Mouse (Mus musculus) heart, adult 2 months (tissue): Measurements from ENCODE around the gene Vsig10. TPM values are rescaled to one million over a fixed set of nuclear protein-coding genes. Genes with fewer than 3 reads are reported as not detected.

Experiments used
- DNase-seq, 2 experiments: peaks; one replicate each; pipeline ENCODE4 v3.0.0; 2021
- H3K27ac ChIP-seq: fragments of 200-600 bp; 2 replicates; pipeline ENCODE4 v1.8.1; 2022
- H3K27me3 ChIP-seq: fragments of 200-500 bp; 2 replicates; pipeline ENCODE4 v1.6.1; 2012; ENCODE audit warnings: mild to moderate bottlenecking, low read length, inconsistent platforms, mixed read lengths; ENCODE audit not compliant: control insufficient read depth, insufficient read depth
- H3K36me3 ChIP-seq: fragments of 200-500 bp; 2 replicates; pipeline ENCODE4 v1.6.1; 2012; ENCODE audit warnings: low read length, inconsistent platforms; ENCODE audit not compliant: control insufficient read depth, insufficient read depth
- H3K4me1 ChIP-seq: fragments of 200-500 bp; 2 replicates; pipeline ENCODE4 v1.6.1; 2011; ENCODE audit warnings: low read length; ENCODE audit not compliant: control insufficient read depth, insufficient read depth
- H3K4me3 ChIP-seq: fragments of 200-600 bp; 2 replicates; pipeline ENCODE4 v1.8.1; 2022
- H3K79me2 ChIP-seq: fragments of 200-500 bp; replicated peaks from 2 replicates; pipeline ENCODE4 v1.6.1; 2012; ENCODE audit warnings: mild to moderate bottlenecking, inconsistent platforms, low read length, moderate library complexity, mixed read lengths; ENCODE audit not compliant: control insufficient read depth, insufficient read depth
- H3K9ac ChIP-seq: fragments of 200-500 bp; 2 replicates; pipeline ENCODE4 v1.6.1; 2012; ENCODE audit warnings: low read depth, mild to moderate bottlenecking, control low read depth, inconsistent platforms, low read length, mixed read lengths
- CTCF ChIP-seq: fragments of 200-600 bp; IDR thresholded peaks from 2 replicates; pipeline ENCODE4 v1.8.1; 2022; ENCODE audit warnings: antibody characterized with exemption, mild to moderate bottlenecking, moderate library complexity
- EP300 ChIP-seq: fragments of 200-500 bp; IDR thresholded peaks from 2 replicates; pipeline ENCODE4 v1.6.1; 2011; ENCODE audit warnings: low read depth, low read length, control low read depth; ENCODE audit not compliant: insufficient read depth
- POLR2A ChIP-seq: fragments of 200-500 bp; IDR thresholded peaks from 2 replicates; pipeline ENCODE4 v1.6.1; 2011; ENCODE audit warnings: mild to moderate bottlenecking, low read depth, low read length, control low read depth; ENCODE audit not compliant: insufficient read depth
- WGBS: fragments of 180-500 bp; shearing (Covaris S2); methylation state at CpG from one replicate; pipeline ENCODE4 v1.1.7; 2018; 5-methylcytosine and 5-hydroxymethylcytosine counted together
- intact Hi-C: fragments of 180-260 bp; cut with DNase I; formaldehyde crosslinking; loops from one replicate; pipeline ENCODE4 v1.15.1; 2025
- polyA plus RNA-seq: library from polyadenylated mRNA; depleted of rRNA; stranded (reverse); fragments of >200 nt; gene quantifications from 2 replicates; pipeline ENCODE4 v1.2.3, GENCODE M21; 2012
- total RNA-seq, 2 experiments: library from RNA; stranded (reverse); gene quantifications; 2 replicates each; pipeline ENCODE4 v1.2.3; 2021

Gene Vsig10
- total and polyA plus RNA-seq, 3 experiments, result 7.0 to 8.9 (median 8.8) TPM

DNA sequence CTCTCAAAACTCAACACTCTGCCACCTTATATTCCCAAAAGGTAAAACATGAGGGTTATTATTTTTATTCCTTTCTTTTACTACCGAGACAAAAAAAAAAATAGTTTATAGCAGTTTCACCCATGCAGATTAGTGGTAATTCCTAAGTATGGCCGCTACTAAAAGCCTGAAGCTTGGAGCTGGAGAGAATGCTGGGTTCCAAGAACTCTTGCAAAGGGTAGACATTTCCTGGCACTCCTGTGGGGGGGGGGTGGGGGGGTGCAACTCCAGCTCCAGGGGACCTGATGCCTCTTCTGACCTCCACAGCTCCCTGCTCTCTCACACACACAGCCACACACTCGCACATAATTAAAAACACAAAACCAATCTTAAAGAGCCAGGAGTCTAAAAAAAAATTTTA lies 32.6 kb upstream of the Vsig10 start:
- no peak overlapping the region for H3K27ac ChIP-seq
- no peak for TF ChIP-seq POLR2A
- no peak for TF ChIP-seq EP300
- no peak for TF ChIP-seq CTCF
- H3K4me1 ChIP-seq, result peaks cover 4% of the 10 kb centered on the region; the same call in 1 of the 2 replicates
- no peak overlapping the region for H3K9ac ChIP-seq
- no peaks in the 10 kb centered on the region for H3K27me3 ChIP-seq
- no peaks in the 10 kb centered on the region for H3K36me3 ChIP-seq
- 46% methylated on average over 3 of the region's 3 CpGs for WGBS
- intact Hi-C loops, result loop anchor here (5.0 kb wide), 1 partner anchor 169 kb away; the partner anchor contains the start of gene Suds3
- DNase-seq, result no peak
- no peaks in the 10 kb centered on the region for H3K79me2 ChIP-seq
- H3K4me3 ChIP-seq, result peak overlapping the region; percentile 76

DNA sequence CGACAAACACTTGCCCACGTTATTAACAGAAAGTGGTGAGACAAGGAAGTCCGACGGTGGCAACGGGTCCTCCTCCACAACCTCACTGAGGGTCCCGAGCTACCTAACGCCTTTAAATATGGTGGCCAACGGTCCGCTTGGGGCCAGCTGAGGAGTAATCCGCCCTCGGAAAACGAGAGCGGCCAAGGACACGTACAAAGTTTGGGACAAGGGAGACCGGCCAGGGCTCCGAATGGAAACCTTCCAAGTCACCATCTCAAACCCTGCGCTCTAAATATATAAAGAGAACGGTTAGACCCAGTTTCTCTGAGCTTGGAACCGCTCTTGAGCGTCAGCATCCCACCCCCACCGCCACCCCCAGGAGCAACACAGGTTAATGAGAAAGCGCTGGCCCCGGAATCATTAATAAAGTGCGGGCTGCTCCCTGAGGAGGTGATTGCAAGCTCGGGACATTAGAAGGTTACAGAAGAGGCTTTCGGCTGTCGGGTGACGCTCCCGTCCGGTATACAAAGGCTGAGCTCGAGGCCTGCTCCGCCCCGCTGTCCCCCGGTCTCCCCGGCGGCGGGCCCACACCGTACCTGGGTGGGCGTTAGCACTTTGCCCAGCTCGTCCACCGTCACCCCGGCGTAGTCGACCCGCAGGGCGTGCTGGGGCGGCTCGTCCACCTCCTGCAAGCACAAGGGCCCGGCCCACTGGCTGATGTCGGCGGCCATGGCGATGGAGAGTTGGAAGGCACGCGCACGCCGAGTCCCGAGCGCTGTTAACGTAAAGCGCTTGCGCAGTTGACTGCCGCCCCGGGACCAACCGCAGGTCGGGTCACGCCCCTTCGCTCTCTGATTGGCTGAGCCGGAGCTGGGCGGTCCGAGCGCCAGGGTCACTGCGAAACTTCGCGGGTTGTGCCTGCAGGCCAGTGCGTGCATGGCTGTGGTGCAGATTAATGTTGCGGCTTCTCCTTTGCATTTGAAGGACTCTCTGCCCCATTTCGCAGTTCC lies 31.8 kb upstream of the Vsig10 start, which contains the start of gene Pebp1:
Pebp1 (minus strand) TSS at position 795 of the 992 bp plus-strand sequence.
- H3K9ac ChIP-seq, result peak within 1 kb of the TSS; percentile 48
- peak; percentile 51 for TF ChIP-seq CTCF
- no peak for TF ChIP-seq EP300
- peak; percentile 39; the same call in 1 of the 2 replicates for TF ChIP-seq POLR2A
- no peaks in the 10 kb centered on the region for H3K36me3 ChIP-seq
- H3K27ac ChIP-seq, result peak within 1 kb of the TSS; percentile 71
- H3K4me3 ChIP-seq, result peak within 1 kb of the TSS; percentile 76
- intact Hi-C loops, result loop anchor here (5.0 kb wide), 1 partner anchor 170 kb away; the partner anchor contains the start of gene Suds3
- peak; percentile 97 for DNase-seq
- H3K4me1 ChIP-seq, result peaks cover 4% of the 10 kb centered on the region; the same call in 1 of the 2 replicates
- under 1% methylated on average over 76 of the region's 77 CpGs for WGBS
- H3K79me2 ChIP-seq, result no peaks in the 10 kb centered on the region
- no peaks in the 10 kb centered on the region for H3K27me3 ChIP-seq

DNA sequence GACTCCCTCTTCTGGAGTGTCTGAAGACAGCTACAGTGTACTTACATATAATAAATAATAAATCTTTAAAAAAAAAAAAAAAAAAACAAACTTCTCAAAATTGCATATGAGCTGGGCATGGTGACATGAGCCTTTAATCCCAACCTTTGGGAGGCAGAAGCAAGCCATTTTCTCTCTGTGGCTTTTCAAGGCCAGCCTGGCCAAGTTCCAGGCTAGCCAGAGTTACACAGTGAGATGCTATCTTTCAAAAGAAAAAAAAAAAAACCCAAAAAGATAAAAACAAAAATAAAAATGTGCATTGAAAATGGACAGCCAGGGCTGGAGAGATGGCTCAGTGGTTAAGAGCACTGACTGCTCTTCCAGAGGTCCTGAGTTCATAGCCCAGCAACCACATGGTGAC lies 29.2 kb upstream of the Vsig10 start:
- intact Hi-C loops, result loop anchor here (5.0 kb wide), 1 partner anchor 172 kb away; the partner anchor contains the start of gene Suds3
- H3K4me3 ChIP-seq, result no peak overlapping the region

DNA sequence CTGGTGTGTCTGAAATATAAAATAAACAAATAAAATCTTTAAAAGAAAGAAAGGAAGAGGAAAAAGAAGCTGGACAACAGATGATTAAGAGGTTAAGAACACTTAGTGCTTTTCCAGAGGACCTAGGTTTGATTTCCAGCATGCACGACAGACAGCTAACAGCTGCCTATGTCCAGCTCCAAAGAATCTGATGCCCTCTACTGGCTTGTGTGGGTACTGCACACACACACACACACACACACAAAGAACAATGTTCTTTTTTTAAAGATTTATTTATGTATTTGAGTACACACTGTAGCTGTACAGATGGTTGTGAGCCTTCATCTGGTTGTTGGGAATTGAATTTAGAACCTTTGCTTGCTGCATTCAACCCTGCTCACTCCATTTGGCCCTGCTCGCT lies 28.8 kb upstream of the Vsig10 start:
- intact Hi-C loops, result no loop called here
- Histone ChIP-seq H3K79me2 (no peaks in the 10 kb centered on the region), H3K9ac (no peak overlapping the region), H3K4me3 (no peak overlapping the region), H3K27ac (no peak overlapping the region), H3K4me1 (peaks cover 4% of the 10 kb centered on the region; the same call in 1 of the 2 replicates), H3K27me3 (no peaks in the 10 kb centered on the region), H3K36me3 (no peaks in the 10 kb centered on the region)
- no peak for DNase-seq
- no peak for TF ChIP-seq POLR2A
- peak; percentile 47 for TF ChIP-seq CTCF
- TF ChIP-seq EP300, result no peak
- 93% methylated on average over 2 of the region's 2 CpGs for WGBS

More for the DNA sequence above, 29.2 kb upstream of the Vsig10 start:
- no peaks in the 10 kb centered on the region for H3K79me2 ChIP-seq
- no peak overlapping the region for H3K9ac ChIP-seq
- no peak for TF ChIP-seq EP300
- no peak for TF ChIP-seq CTCF
- TF ChIP-seq POLR2A, result no peak
- DNase-seq, result no peak
- no peaks in the 10 kb centered on the region for H3K27me3 ChIP-seq
- peaks cover 4% of the 10 kb centered on the region; the same call in 1 of the 2 replicates for H3K4me1 ChIP-seq
- H3K27ac ChIP-seq, result no peak overlapping the region
- no peaks in the 10 kb centered on the region for H3K36me3 ChIP-seq

DNA sequence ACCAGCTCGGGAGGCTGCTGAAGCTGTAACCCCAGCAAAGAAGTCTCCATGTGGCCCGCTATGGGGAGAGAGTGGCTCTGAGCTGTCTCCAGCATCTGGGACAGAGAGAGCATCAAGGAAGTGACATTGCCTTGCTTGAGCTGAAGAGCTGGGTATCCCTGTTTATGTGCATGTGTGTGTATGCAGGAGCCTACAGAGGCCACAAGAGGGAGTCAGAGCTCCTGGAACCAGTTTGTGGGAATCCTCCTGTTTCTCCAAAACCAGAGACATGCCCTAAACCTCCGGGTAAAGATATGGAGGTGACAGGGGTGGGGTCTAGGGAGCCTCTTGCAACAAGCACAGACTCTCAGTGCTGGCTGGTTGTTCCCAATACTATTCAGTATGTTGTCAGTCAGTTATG lies 27.6 kb upstream of the Vsig10 start:
- no peaks in the 10 kb centered on the region for H3K79me2 ChIP-seq
- no peak for DNase-seq
- H3K27me3 ChIP-seq, result no peaks in the 10 kb centered on the region
- H3K4me1 ChIP-seq, result peaks cover 4% of the 10 kb centered on the region; the same call in 1 of the 2 replicates
- intact Hi-C loops, result no loop called here
- 79% methylated on average over 3 of the region's 3 CpGs for whole genome bisulfite sequencing
- no peak overlapping the region for H3K9ac ChIP-seq
- no peak overlapping the region for H3K27ac ChIP-seq
- H3K36me3 ChIP-seq, result no peaks in the 10 kb centered on the region
- no peak overlapping the region for H3K4me3 ChIP-seq
- TF ChIP-seq EP300 (no peak), CTCF (no peak), POLR2A (no peak)
